Mouse (Mus musculus) adrenal gland, postnatal 4 days (tissue): ENCODE results near the gene Arhgef17. TPM values are rescaled to one million over a fixed set of nuclear protein-coding genes. Genes with fewer than 3 reads are reported as not detected.

Experiments
- microRNA-seq: library from miRNA; unstranded; fragments of <30 nt; microRNA quantifications from one replicate; pipeline ENCODE4 v1.2.0, GENCODE M21; 2021
- total RNA-seq, 2 experiments: library from RNA; stranded (reverse); gene quantifications; 2 replicates each; pipeline ENCODE4 v1.2.3; 2021

Arhgef17 gene
- total RNA-seq, 2 experiments from 2014 or later: 73.3 to 79.3 TPM

Small RNA genes within 50 kb of the gene (microRNA-seq; reads per million reads assigned to microRNA genes)
- gene Mir3102: 210 reads per million, percentile 55 among the genes with 10 or more reads in this experiment

Other genes starting within 250 kb of the Arhgef17 start
- gene Fam168a, start 225.5 kb downstream of the Arhgef17 start, total RNA-seq: 10 to 100 TPM; 72.3 to 87.5 TPM
- gene Relt, start 68.7 kb downstream of the Arhgef17 start, total RNA-seq: 1 to 10 TPM; 5.8 to 6.0 TPM
- 1 to 10 TPM; 6.5 to 7.1 TPM for gene P2ry6, start 42.5 kb upstream of the Arhgef17 start, total RNA-seq
- gene P2ry2, start 80.8 kb upstream of the Arhgef17 start, total RNA-seq: 1 to 10 TPM; 2.7 to 2.8 TPM
- gene Fchsd2, start 160.8 kb upstream of the Arhgef17 start, total RNA-seq: 10 to 100 TPM; 37.8 to 39.9 TPM